Mouse (Mus musculus): Measurements from ENCODE around the gene Urb2. TPM values are rescaled to one million over a fixed set of nuclear protein-coding genes. Genes with fewer than 3 reads are reported as not detected.

The Urb2 gene
- total and polyA plus RNA-seq, 3 experiments: 26.4 to 33.9 (median 27.9) TPM

DNA sequence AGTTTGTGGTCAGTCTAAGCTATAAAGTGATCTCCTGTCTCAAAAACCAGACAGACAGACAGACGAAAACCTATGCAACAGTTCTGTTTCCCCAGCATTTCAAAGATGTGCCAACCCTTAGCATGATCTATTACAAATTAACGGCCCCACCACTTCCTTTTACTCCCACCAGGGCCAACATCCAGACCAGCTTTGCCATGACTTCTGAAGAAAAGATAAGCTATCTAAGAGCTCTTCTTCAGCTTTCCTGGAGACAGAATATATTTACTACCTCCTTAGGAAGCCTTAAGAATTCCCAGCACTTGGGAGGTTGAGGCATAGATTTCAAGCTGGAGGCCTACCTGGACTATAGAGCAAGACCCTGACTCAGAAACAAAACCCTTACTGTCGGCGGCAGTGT is 41.1 kb upstream of the Urb2 start:
- no peak overlapping the region for H3K4me2 ChIP-seq (ENCODE audit: insufficient read depth, low read depth, poor library complexity, severe bottlenecking)
- H3K27me3 ChIP-seq (replicated peaks): no peaks in the 10 kb centered on the region
- H3K9ac ChIP-seq (ENCODE audit: insufficient read depth, low read depth): no peak overlapping the region
- H3K4me1 ChIP-seq (ENCODE audit: control insufficient read depth in 1 of 2, insufficient read depth in 2 of 2): peaks cover 0 to 37% of the 10 kb centered on the region in 2 experiments; a peak in 3 of 4 replicates
- H3K36me3 ChIP-seq (replicated peaks in 1 of 2; ENCODE audit: control insufficient read depth in 1 of 2, insufficient read depth in 1 of 2, low read length in 1 of 2): peaks cover 0 to 7% of the 10 kb centered on the region in 2 experiments
- no peaks in the 10 kb centered on the region for H3K79me2 ChIP-seq (replicated peaks; ENCODE audit: control insufficient read depth, extremely low read depth, insufficient read depth, poor library complexity, severe bottlenecking)
- H3K9me3 ChIP-seq (replicated peaks; ENCODE audit: low read length): no peaks in the 10 kb centered on the region
- no peak for DNase-seq (ENCODE audit: extremely low read depth)
- TF ChIP-seq MAX (IDR thresholded peaks at IDR 0.05; ENCODE audit: low read length) (no peak), MYC (IDR thresholded peaks at IDR 0.05; ENCODE audit: low read depth, low read length) (no peak), UBTF (IDR thresholded peaks at IDR 0.05; ENCODE audit: low read depth, low read length) (no peak), GABPA (IDR thresholded peaks at IDR 0.05; ENCODE audit: insufficient replicate concordance, low read depth, low read length) (no peak), NELFE (IDR thresholded peaks at IDR 0.05; ENCODE audit: low read depth, low read length) (no peak), RAD21 (IDR thresholded peaks at IDR 0.05; ENCODE audit: low read depth, low read length) (no peak), PAX5 (IDR thresholded peaks at IDR 0.05; ENCODE audit: low read length) (no peak), E2F4 (IDR thresholded peaks at IDR 0.05; ENCODE audit: insufficient replicate concordance, low read depth, low read length) (no peak), KAT2A (IDR thresholded peaks at IDR 0.05; ENCODE audit: insufficient replicate concordance, low read length) (no peak), RCOR1 (conservative IDR thresholded peaks at IDR 0.05; ENCODE audit: low read depth, low read length) (no peak), USF2 (conservative IDR thresholded peaks at IDR 0.05; ENCODE audit: low read depth, low read length) (no peak), USF1 (IDR thresholded peaks at IDR 0.05; ENCODE audit: low read depth, low read length) (no peak), TBP (conservative IDR thresholded peaks at IDR 0.05; ENCODE audit: low read depth, low read length) (no peak), JUN (IDR thresholded peaks at IDR 0.05; ENCODE audit: insufficient read depth, low read depth, low read length) (no peak), IRF4 (IDR thresholded peaks at IDR 0.05; ENCODE audit: low read depth, low read length) (no peak), CHD1 (IDR thresholded peaks at IDR 0.05; ENCODE audit: low read depth, low read length) (no peak), POLR2A (IDR thresholded peaks at IDR 0.05; ENCODE audit: low read depth, low read length) (no peak), TCF12 (IDR thresholded peaks at IDR 0.05; ENCODE audit: low read depth, low read length) (no peak), ZKSCAN1 (IDR thresholded peaks at IDR 0.05; ENCODE audit: borderline replicate concordance, low read depth, low read length) (no peak), BHLHE40 (IDR thresholded peaks at IDR 0.05; ENCODE audit: low read depth, low read length) (no peak)
- dilution Hi-C loops (cut with MboI; ENCODE audit: extremely low pct_ligation_motif_present, extremely low pct_unique_long_range_greater_than_20kb, low sequenced_read_pairs): no loop called here
- in situ Hi-C loops (cut with MboI; ENCODE audit: low pct_ligation_motif_present, low pct_unique_long_range_greater_than_20kb, low sequenced_read_pairs): no loop called here
- no peak overlapping the region for H3K27ac ChIP-seq (ENCODE audit: insufficient read depth, low read depth)
- no peak overlapping the region for H3K4me3 ChIP-seq (replicated peaks in 1 of 3; ENCODE audit: low read depth in 2 of 3, low read length in 2 of 3, poor library complexity in 1 of 3)

DNA sequence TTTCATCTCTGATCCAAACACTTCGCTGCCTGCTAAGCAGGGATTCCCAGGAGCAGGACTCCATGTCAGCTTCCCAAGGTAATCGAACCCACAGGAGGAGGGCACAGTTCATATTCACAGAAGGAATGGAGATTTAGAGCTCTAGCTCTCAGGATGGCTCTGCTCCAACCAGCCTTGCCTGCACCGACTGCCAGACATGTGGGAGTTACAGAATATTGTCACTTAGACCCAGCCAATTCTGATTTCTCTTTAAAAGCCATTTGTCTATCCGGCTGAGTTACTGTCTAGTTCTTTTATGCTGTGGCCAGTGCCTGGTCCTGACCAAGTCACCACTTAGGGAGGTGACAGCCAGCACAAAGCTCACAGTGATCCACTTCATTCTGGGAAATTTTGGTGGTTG is 39.6 kb upstream of the Urb2 start:
- H3K4me1 ChIP-seq (ENCODE audit: control insufficient read depth in 1 of 2, insufficient read depth in 2 of 2): peaks cover 0 to 37% of the 10 kb centered on the region in 2 experiments; a peak in 3 of 4 replicates

More for the DNA sequence above, 39.6 kb upstream of the Urb2 start:
- Histone ChIP-seq H3K4me3 (replicated peaks in 1 of 3; ENCODE audit: low read depth in 2 of 3, low read length in 2 of 3, poor library complexity in 1 of 3) (no peak overlapping the region), H3K36me3 (replicated peaks in 1 of 2; ENCODE audit: control insufficient read depth in 1 of 2, insufficient read depth in 1 of 2, low read length in 1 of 2) (peaks cover 0 to 7% of the 10 kb centered on the region in 2 experiments), H3K4me2 (ENCODE audit: insufficient read depth, low read depth, poor library complexity, severe bottlenecking) (no peak overlapping the region), H3K27ac (ENCODE audit: insufficient read depth, low read depth) (no peak overlapping the region), H3K9me3 (replicated peaks; ENCODE audit: low read length) (no peaks in the 10 kb centered on the region), H3K27me3 (replicated peaks) (no peaks in the 10 kb centered on the region), H3K9ac (ENCODE audit: insufficient read depth, low read depth) (no peak overlapping the region), H3K79me2 (replicated peaks; ENCODE audit: control insufficient read depth, extremely low read depth, insufficient read depth, poor library complexity, severe bottlenecking) (no peaks in the 10 kb centered on the region)
- no peak for TF ChIP-seq KAT2A (IDR thresholded peaks at IDR 0.05; ENCODE audit: insufficient replicate concordance, low read length)
- TF ChIP-seq ZKSCAN1 (IDR thresholded peaks at IDR 0.05; ENCODE audit: borderline replicate concordance, low read depth, low read length): no peak
- TF ChIP-seq BHLHE40 (IDR thresholded peaks at IDR 0.05; ENCODE audit: low read depth, low read length): no peak
- no peak for TF ChIP-seq ZMIZ1 (IDR thresholded peaks at IDR 0.05; ENCODE audit: low read depth, low read length)
- no peak for TF ChIP-seq UBTF (IDR thresholded peaks at IDR 0.05; ENCODE audit: low read depth, low read length)
- no peak for TF ChIP-seq MAFK (IDR thresholded peaks at IDR 0.05; ENCODE audit: insufficient replicate concordance, low read length)
- no peak for TF ChIP-seq MEF2A (IDR thresholded peaks at IDR 0.05; ENCODE audit: borderline replicate concordance, low read depth, low read length)
- no peak for TF ChIP-seq E2F4 (IDR thresholded peaks at IDR 0.05; ENCODE audit: insufficient replicate concordance, low read depth, low read length)
- no peak for TF ChIP-seq USF1 (IDR thresholded peaks at IDR 0.05; ENCODE audit: low read depth, low read length)
- no peak for TF ChIP-seq POLR2AphosphoS2 (IDR thresholded peaks at IDR 0.05; ENCODE audit: low read depth, low read length)
- TF ChIP-seq GABPA (IDR thresholded peaks at IDR 0.05; ENCODE audit: insufficient replicate concordance, low read depth, low read length): no peak
- no peak for TF ChIP-seq RCOR1 (conservative IDR thresholded peaks at IDR 0.05; ENCODE audit: low read depth, low read length)
- no peak for TF ChIP-seq NRF1 (IDR thresholded peaks at IDR 0.05; ENCODE audit: low read depth, low read length)
- TF ChIP-seq USF2 (conservative IDR thresholded peaks at IDR 0.05; ENCODE audit: low read depth, low read length): no peak
- no peak for TF ChIP-seq MAX (IDR thresholded peaks at IDR 0.05; ENCODE audit: low read length)
- TF ChIP-seq RAD21 (IDR thresholded peaks at IDR 0.05; ENCODE audit: low read depth, low read length): no peak
- no peak for DNase-seq (ENCODE audit: extremely low read depth)
- in situ Hi-C loops (cut with MboI; ENCODE audit: low pct_ligation_motif_present, low pct_unique_long_range_greater_than_20kb, low sequenced_read_pairs) (no loop called here), dilution Hi-C loops (cut with MboI; ENCODE audit: extremely low pct_ligation_motif_present, extremely low pct_unique_long_range_greater_than_20kb, low sequenced_read_pairs) (no loop called here)
